Mouse (Mus musculus) cerebellum, adult 9-10 months (tissue): Measurements from ENCODE around the gene Tpm3.
"Not testable (repeated sequence)": the region's sequence is repeated elsewhere in the genome, so short reads cannot be mapped to it uniquely, and the experiment has no call there.

Experiments
- DNase-seq: peaks from one replicate; pipeline ENCODE4 v3.0.0; 2022

Gene Tpm3

GRCm38 (mm10) chr3:90084790-90085189 lies 12.3 kb downstream of the Tpm3 start:
- no peak for DNase-seq

- no peak for DNase-seq
These were observed 12.8 kb downstream of the Tpm3 start for GRCm38 (mm10) chr3:90085281-90085680.

GRCm38 (mm10) chr3:90086068-90086467 lies 13.6 kb downstream of the Tpm3 start:
- no peak for DNase-seq

- DNase-seq, result no peak
These were observed 16.2 kb downstream of the Tpm3 start for GRCm38 (mm10) chr3:90088617-90089016.

- DNase-seq, result no peak
These were observed 18.4 kb downstream of the Tpm3 start for GRCm38 (mm10) chr3:90090892-90091291.

GRCm38 (mm10) chr3:90094453-90094852 lies 22.0 kb downstream of the Tpm3 start:
- DNase-seq, result no peak

GRCm38 (mm10) chr3:90097928-90098327 lies 25.5 kb downstream of the Tpm3 start:
- DNase-seq, result no peak

GRCm38 (mm10) chr3:90101010-90101409 lies 28.6 kb downstream of the Tpm3 start:
- no peak for DNase-seq

GRCm38 (mm10) chr3:90101673-90102072 lies 29.2 kb downstream of the Tpm3 start:
- no peak for DNase-seq

- no peak for DNase-seq
These were observed 29.8 kb downstream of the Tpm3 start for GRCm38 (mm10) chr3:90102239-90102638.

GRCm38 (mm10) chr3:90103176-90103575 lies 30.7 kb downstream of the Tpm3 start:
- no peak for DNase-seq

GRCm38 (mm10) chr3:90103938-90104337 lies 31.5 kb downstream of the Tpm3 start, which contains the start of gene Nup210l:
Nup210l (plus strand) TSS chr3:90104132.
- no peak for DNase-seq

GRCm38 (mm10) chr3:90111706-90112105 lies 39.3 kb downstream of the Tpm3 start:
- no peak for DNase-seq

GRCm38 (mm10) chr3:90114342-90114741 lies 41.9 kb downstream of the Tpm3 start:
- no peak for DNase-seq

- no peak for DNase-seq
These were observed 43.1 kb downstream of the Tpm3 start for GRCm38 (mm10) chr3:90115526-90115925.

GRCm38 (mm10) chr3:90118132-90118790 lies 45.8 kb downstream of the Tpm3 start:
- DNase-seq, result peak; percentile 30

- DNase-seq, result not testable (repeated sequence)
These were observed 49.6 kb downstream of the Tpm3 start for GRCm38 (mm10) chr3:90122036-90122435.

GRCm38 (mm10) chr3:90125710-90126109 lies 53.3 kb downstream of the Tpm3 start:
- no peak for DNase-seq

GRCm38 (mm10) chr3:90127881-90128280 lies 55.4 kb downstream of the Tpm3 start:
- no peak for DNase-seq

- no peak for DNase-seq
These were observed 60.3 kb downstream of the Tpm3 start for GRCm38 (mm10) chr3:90132745-90133144.

GRCm38 (mm10) chr3:90133331-90133730 lies 60.9 kb downstream of the Tpm3 start:
- DNase-seq, result no peak

- DNase-seq, result no peak
These were observed 62.0 kb downstream of the Tpm3 start for GRCm38 (mm10) chr3:90134483-90134882.

GRCm38 (mm10) chr3:90134993-90135392 lies 62.5 kb downstream of the Tpm3 start:
- DNase-seq, result no peak

GRCm38 (mm10) chr3:90136660-90137059 lies 64.2 kb downstream of the Tpm3 start:
- DNase-seq, result no peak

- no peak for DNase-seq
These were observed 65.2 kb downstream of the Tpm3 start for GRCm38 (mm10) chr3:90137606-90138005.
